Mouse (Mus musculus) left cerebral cortex, adult 2 months (tissue): ENCODE results near the gene Sfn. TPM values are rescaled to one million over a fixed set of nuclear protein-coding genes. Genes with fewer than 3 reads are reported as not detected.

Source experiments
- DNase-seq, 2 experiments: peaks; one replicate each; pipeline ENCODE4 v3.0.0; 2021 to 2022; ENCODE audit warnings: low spot score in 2 of 2, mixed read lengths in 1 of 2; ENCODE audit errors: extremely low spot score in 1 of 2
- H3K27ac ChIP-seq: fragments of 200-600 bp; 2 replicates; pipeline ENCODE4 v1.8.1; 2022
- H3K4me3 ChIP-seq: fragments of 200-600 bp; 2 replicates; pipeline ENCODE4 v1.8.1; 2022
- CTCF ChIP-seq: fragments of 200-600 bp; IDR thresholded peaks from 2 replicates; pipeline ENCODE4 v1.8.1; 2022; ENCODE audit warnings: antibody characterized with exemption, mild to moderate bottlenecking, moderate library complexity
- intact Hi-C: fragments of 180-260 bp; cut with DNase I; formaldehyde crosslinking; loops from one replicate; pipeline ENCODE4 v1.15.1; 2025
- microRNA-seq, 2 experiments: library from miRNA; unstranded; fragments of <30 nt; microRNA quantifications; one replicate each; pipeline ENCODE4 v1.2.0; 2021
- total RNA-seq, 2 experiments: library from RNA; stranded (reverse); gene quantifications; 2 replicates each; pipeline ENCODE4 v1.2.3; 2021

The Sfn gene
- total RNA-seq, 2 experiments from 2014 or later = 1.7 to 2.6 TPM

DNA sequence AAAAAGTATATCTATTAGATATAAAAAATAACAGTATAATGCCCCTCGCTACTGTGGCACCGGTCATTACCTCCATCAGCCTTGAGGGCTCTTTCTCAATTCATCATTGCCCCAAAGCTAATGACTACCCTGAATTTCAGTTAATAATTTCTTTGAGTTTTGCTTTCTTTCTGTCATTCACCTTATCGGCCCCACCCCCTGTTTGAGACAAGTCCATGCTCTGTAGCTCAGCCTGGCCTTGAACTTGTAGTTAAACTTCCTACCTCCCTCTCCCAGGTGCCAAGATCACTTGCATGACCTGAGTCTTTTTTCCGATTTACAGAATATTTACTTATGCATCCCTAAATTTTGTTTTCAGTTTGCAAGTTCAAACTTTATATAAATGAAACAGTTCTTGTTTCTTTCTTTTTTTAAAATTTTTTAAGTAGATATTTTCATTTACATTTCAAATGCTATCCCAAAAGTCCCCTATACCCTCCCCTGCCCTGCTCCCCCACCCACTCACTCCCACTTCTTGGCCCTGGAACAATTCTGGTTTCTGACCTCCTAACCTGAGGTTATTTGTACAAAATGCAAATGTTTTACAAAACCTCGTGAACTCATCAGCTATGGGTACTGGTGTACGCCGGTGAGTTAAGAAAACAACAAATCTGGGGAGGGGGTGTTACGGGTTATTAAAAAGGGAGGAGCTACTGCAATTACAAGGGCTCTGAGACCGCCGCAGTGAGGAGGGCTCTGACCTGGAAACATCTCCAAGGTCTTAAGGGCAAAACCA, 32.5 kb downstream of the Sfn start:
- no peak for TF ChIP-seq CTCF
- Histone ChIP-seq H3K4me3 (no peak overlapping the region), H3K27ac (no peak overlapping the region)
- DNase-seq = no peak
- intact Hi-C loops = no loop called here

- DNase-seq = no peak
- TF ChIP-seq CTCF = no peak
- Histone ChIP-seq H3K27ac (no peak overlapping the region), H3K4me3 (no peak overlapping the region)
- intact Hi-C loops = no loop called here
Observed at GRCm38 (mm10) chr4:133567251-133567650, 34.7 kb downstream of the Sfn start.

DNA sequence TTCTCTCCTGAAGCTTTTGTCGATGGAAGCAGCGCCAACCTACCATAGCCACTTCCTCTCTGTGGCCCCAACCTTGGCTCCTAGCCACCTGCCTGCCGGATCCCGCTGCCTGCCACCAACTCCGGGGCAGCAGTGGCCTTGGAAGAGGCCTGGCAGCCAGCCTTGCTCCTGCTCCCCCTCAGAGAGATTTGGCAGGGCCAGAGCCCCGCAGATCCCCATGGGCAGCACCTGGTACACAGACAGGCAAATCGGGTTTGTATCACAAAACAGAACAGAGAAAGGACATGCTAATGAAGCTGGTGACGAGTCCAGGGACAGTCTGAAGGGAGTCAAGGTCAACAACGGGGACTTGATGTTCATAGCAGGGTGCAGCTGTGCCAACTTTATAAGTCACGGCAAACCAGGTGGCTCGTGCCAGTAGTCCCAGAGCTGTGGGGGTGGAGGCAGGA, 38.8 kb downstream of the Sfn start:
- Histone ChIP-seq H3K27ac (no peak overlapping the region), H3K4me3 (no peak overlapping the region)
- DNase-seq = no peak
- intact Hi-C loops = no loop called here
- no peak for TF ChIP-seq CTCF

DNA sequence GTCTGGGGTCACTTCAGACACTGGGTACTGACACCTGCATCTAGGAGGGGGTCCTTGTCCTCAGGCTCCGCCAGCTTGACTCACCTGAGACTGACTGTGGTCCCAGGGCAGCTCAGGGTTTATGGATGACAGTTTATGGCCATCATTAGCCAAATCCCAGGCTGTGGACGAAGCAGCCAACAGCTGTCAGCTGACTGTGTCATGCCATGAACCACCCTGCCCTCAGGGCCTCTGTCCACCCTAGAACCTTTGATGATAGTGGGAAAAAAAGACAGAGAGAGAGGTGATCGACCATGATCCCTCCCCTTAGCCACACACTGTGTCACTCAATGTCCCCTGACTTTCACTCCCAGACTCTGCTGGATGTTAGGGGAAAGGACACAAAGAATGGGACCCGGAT, 40.3 kb downstream of the Sfn start:
- Histone ChIP-seq H3K4me3 (no peak overlapping the region), H3K27ac (no peak overlapping the region)
- no peak for DNase-seq
- no peak for TF ChIP-seq CTCF
- intact Hi-C loops = no loop called here

DNA sequence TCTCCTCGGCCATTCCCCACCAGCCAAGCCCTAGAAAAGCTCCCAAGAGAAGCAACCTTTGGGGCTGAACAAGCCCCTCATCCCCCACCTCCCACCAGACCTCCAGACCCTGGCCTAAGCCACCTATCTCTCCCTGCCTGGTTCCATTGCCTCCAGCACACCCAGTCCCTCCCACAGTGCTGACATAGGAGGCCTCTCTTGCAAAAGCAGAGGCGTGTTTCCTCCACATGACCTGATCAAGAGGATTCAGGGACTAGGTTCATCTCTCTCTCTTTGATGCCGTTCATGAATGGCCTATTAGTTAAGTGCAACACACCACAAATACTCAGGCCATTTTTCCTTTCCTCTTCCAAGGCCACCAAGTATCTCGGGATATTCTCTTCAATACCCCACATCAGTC, 42.1 kb downstream of the Sfn start:
- DNase-seq = no peak
- H3K4me3 ChIP-seq = no peak overlapping the region
- H3K27ac ChIP-seq = no peak overlapping the region
- intact Hi-C loops = no loop called here
- TF ChIP-seq CTCF = no peak

DNA sequence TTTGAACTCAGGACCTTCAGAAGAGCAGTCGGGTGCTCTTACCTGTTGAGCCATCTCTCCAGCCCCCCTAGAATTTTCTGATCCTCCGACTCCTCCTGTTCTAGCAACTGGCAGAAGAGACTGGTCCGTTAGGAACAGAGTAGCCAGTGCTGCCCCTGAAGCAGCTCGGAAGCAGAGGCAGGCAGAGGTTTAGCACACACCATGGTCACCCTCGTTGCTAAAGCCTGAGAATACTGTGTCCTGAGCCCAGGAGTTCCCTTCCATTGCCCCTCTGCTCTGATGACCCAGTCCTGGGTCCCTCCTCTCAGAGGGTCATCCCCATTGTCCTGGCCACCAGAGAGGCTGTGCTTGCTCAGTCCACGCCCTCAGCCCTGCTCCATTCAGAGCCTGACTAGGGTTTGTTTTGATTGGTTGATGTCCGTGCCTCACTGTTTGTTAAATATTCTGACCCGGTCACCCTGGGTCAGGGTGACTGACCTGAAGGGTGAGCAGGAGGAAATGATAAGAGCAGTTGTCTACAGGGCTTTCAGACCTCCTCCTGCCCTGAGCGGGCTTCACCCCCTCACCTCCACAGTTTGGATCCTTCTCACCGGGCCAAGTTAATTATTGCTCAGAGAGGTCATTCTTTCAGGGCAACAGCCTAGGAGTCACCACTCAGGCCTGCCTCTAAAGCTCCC, 44.8 kb downstream of the Sfn start:
- TF ChIP-seq CTCF = no peak
- intact Hi-C loops = no loop called here
- no peak overlapping the region for H3K27ac ChIP-seq
- DNase-seq = no peak
- H3K4me3 ChIP-seq = no peak overlapping the region

- no peak overlapping the region for H3K27ac ChIP-seq
- no peak overlapping the region for H3K4me3 ChIP-seq
- TF ChIP-seq CTCF = no peak
- intact Hi-C loops = no loop called here
- no peak for DNase-seq
Observed at GRCm38 (mm10) chr4:133553448-133554330, 48.3 kb downstream of the Sfn start.

- no peak for TF ChIP-seq CTCF
- DNase-seq = no peak
- Histone ChIP-seq H3K4me3 (no peak within 1 kb of the TSS), H3K27ac (no peak within 1 kb of the TSS)
- intact Hi-C loops = no loop called here
Observed at GRCm38 (mm10) chr4:133552768-133553447, 49.1 kb downstream of the Sfn start, which contains the start of gene Nr0b2. Nr0b2 (plus strand) TSS chr4:133553376.

GRCm38 (mm10) chr4:133552029-133552428, 49.9 kb downstream of the Sfn start:
- no peak overlapping the region for H3K27ac ChIP-seq
- TF ChIP-seq CTCF = no peak
- DNase-seq = no peak
- no peak overlapping the region for H3K4me3 ChIP-seq
- intact Hi-C loops = no loop called here

Small RNA genes within 50 kb of the gene (microRNA-seq; reads per million reads assigned to microRNA genes)
- gene Gm23158 = 0 reads per million in 2 experiments

Other genes starting within 250 kb of the Sfn start
- 10 to 100 TPM; 59.7 to 60.6 TPM for gene Wdtc1, start 248.7 kb downstream of the Sfn start, total RNA-seq
- gene Slc9a1, start 232.5 kb downstream of the Sfn start, total RNA-seq = 10 to 100 TPM; 49.8 to 53.0 TPM
- not detected for gene Tent5b, start 122.0 kb downstream of the Sfn start, total RNA-seq
- 100 to 1,000 TPM; 156 to 160 TPM for gene Trnp1, start 103.6 kb downstream of the Sfn start, total RNA-seq
- gene Kdf1, start 83.2 kb downstream of the Sfn start, total RNA-seq = under 1 TPM in 1 of 2 experiments, not detected in 1; 0.28 TPM
- gene Nudc, start 56.2 kb downstream of the Sfn start, total RNA-seq = 100 to 1,000 TPM; 143 to 156 TPM
- not detected for gene Nr0b2, start 48.8 kb downstream of the Sfn start, total RNA-seq
- gene Gpatch3, start 27.4 kb downstream of the Sfn start, total RNA-seq = 1 to 10 TPM; 8.5 to 8.7 TPM
- 10 to 100 TPM in 1 of 2 experiments, 1 to 10 TPM in 1; 9.4 to 12.3 TPM for gene Gpn2, start 17.8 kb downstream of the Sfn start, total RNA-seq
- 10 to 100 TPM; 33.2 to 36.8 TPM for gene Zdhhc18, start 48.0 kb upstream of the Sfn start, total RNA-seq
- gene Pigv, start 70.5 kb upstream of the Sfn start, total RNA-seq = 1 to 10 TPM; 7.9 to 8.1 TPM
- gene Arid1a, start 154.6 kb upstream of the Sfn start, total RNA-seq = 10 to 100 TPM; 90.9 to 98.6 TPM